Mouse (Mus musculus) liver, embryonic 14.5 days (tissue): ENCODE results near the gene Clpb. TPM values are rescaled to one million over a fixed set of nuclear protein-coding genes. Genes with fewer than 3 reads are reported as not detected.

Source experiments
- ATAC-seq: fragments of 200-750 bp; cut with Nextera tagmentation; 2 replicates; pipeline ENCODE4 v1.8.0; 2017; ENCODE audit warnings: moderate number of reproducible peaks, mild to moderate bottlenecking, moderate library complexity; ENCODE audit not compliant: insufficient read depth
- DNase-seq, 3 experiments: peaks; one replicate each; pipeline ENCODE4 v3.0.0-alpha.2; 2012 to 2013; ENCODE audit warnings: low read depth in 3 of 3, low spot score in 3 of 3
- H3K27ac ChIP-seq: fragments of 300-500 bp; sonication (generic); 2 replicates; pipeline ENCODE4 v1.5.1; 2014; ENCODE audit warnings: moderate library complexity, mild to moderate bottlenecking, control low read depth, inconsistent platforms
- H3K27me3 ChIP-seq: fragments of 300-500 bp; sonication (generic); 2 replicates; pipeline ENCODE4 v1.6.1; 2014; ENCODE audit warnings: mild to moderate bottlenecking, low read length, moderate library complexity; ENCODE audit not compliant: control insufficient read depth, insufficient read depth
- H3K36me3 ChIP-seq: fragments of 300-500 bp; sonication (generic); replicated peaks from 2 replicates; pipeline ENCODE4 v1.6.1; 2014; ENCODE audit warnings: low read depth; ENCODE audit not compliant: control insufficient read depth, insufficient read depth
- H3K4me1 ChIP-seq, 2 experiments: fragments of 200-500 bp in 1 of 2; fragments of 300-500 bp in 1 of 2; sonication (generic) in 1 of 2; replicated peaks; 2 replicates each; pipeline ENCODE4 v1.6.1; 2012 to 2014; ENCODE audit warnings: antibody characterized with exemption in 1 of 2, inconsistent platforms in 1 of 2, low read length in 1 of 2; ENCODE audit not compliant: control insufficient read depth in 2 of 2, insufficient read depth in 2 of 2
- H3K4me2 ChIP-seq: fragments of 300-500 bp; sonication (generic); 2 replicates; pipeline ENCODE4 v1.6.1; 2014; ENCODE audit warnings: low read depth, mild to moderate bottlenecking, control low read depth, moderate library complexity
- H3K4me3 ChIP-seq, 2 experiments: fragments of 200-500 bp in 1 of 2; fragments of 300-500 bp in 1 of 2; sonication (generic) in 1 of 2; 2 replicates each; pipeline ENCODE4 v1.5.1; 2012 to 2014; ENCODE audit warnings: low read depth in 2 of 2, low read length in 2 of 2, mild to moderate bottlenecking in 2 of 2, control low read depth in 1 of 2, inconsistent platforms in 1 of 2, moderate library complexity in 1 of 2; ENCODE audit not compliant: insufficient read depth in 1 of 2
- H3K9ac ChIP-seq: fragments of 300-500 bp; sonication (generic); replicated peaks from 2 replicates; pipeline ENCODE4 v1.6.1; 2014; ENCODE audit warnings: mild to moderate bottlenecking, control low read depth, moderate library complexity
- H3K9me3 ChIP-seq: fragments of 300-500 bp; sonication (generic); 2 replicates; pipeline ENCODE4 v1.6.1; 2016; ENCODE audit warnings: low read length, mixed read lengths; ENCODE audit not compliant: control insufficient read depth
- CTCF ChIP-seq: IDR thresholded peaks from 2 replicates; pipeline ENCODE4 v1.5.1; 2016; ENCODE audit warnings: antibody characterized with exemption, low read depth, control low read depth
- EP300 ChIP-seq: IDR thresholded peaks from 2 replicates; pipeline ENCODE4 v1.6.1; 2016; ENCODE audit warnings: antibody characterized with exemption, low read depth
- WGBS: fragments of 180-500 bp; shearing (Covaris S2); extraction: QIAGEN DNeasy Blood & Tissue Kit; methylation state at CpG from one replicate; pipeline ENCODE4 v1.1.7; 2014; ENCODE audit not compliant: insufficient replicate concordance; 5-methylcytosine and 5-hydroxymethylcytosine counted together
- polyA plus RNA-seq, 2 experiments: library from polyadenylated mRNA; depleted of rRNA in 1 of 2; stranded (reverse) in 1 of 2; unstranded in 1 of 2; fragments of >200 nt; fragmentation: Nextera tagmentation in 1 of 2; extraction: Ambion mirVana in 1 of 2; gene quantifications; 2 replicates each; pipeline versions ENCODE4 v1.2.1 to v1.2.3; 2012 to 2014

The Clpb gene
- polyA plus RNA-seq, 2 experiments: 8.3 to 18.7 TPM

- Histone ChIP-seq H3K27me3 (no peaks in the 10 kb centered on the region), H3K9ac (no peak overlapping the region), H3K27ac (no peak overlapping the region), H3K9me3 (no peaks in the 10 kb centered on the region), H3K36me3 (no peaks in the 10 kb centered on the region), H3K4me2 (no peak overlapping the region), H3K4me1 (no peaks in the 10 kb centered on the region), H3K4me3 (no peak overlapping the region)
- WGBS: 80% methylated on average over 9 of the region's 9 CpGs
- no peak for DNase-seq
- TF ChIP-seq EP300 (no peak), CTCF (no peak)
- no peak for ATAC-seq
These were observed 50.5 kb downstream of the Clpb start for GRCm38 (mm10) chr7:101713828-101714400.

DNA sequence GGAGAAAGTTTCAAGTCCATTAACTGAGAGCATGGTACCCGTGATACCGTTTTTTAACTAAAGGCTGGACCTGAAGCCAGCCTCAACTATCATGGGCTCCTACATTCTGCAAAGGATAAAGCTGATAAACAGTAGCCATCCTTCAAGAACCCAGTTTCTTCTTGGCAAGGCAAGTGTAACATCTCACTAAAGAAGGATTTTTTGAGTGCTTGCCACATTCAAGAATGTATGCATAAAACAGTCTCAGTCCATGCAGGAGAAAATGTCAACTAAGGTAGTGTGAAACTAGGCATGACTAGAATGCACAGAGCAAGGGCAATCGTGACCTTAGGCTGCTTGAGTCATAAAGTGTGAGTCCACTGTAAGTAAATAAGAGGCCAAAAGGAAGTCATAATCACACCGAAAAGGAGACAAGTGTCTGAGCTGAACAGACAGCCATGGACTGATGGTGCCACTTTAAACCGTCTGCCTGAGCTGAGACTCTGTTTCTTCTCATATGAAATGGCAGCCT is 51.7 kb downstream of the Clpb start:
- H3K9ac ChIP-seq: no peak overlapping the region
- no peak for DNase-seq
- H3K4me2 ChIP-seq: no peak overlapping the region
- no peaks in the 10 kb centered on the region for H3K4me1 ChIP-seq
- ATAC-seq: no peak
- no peak overlapping the region for H3K27ac ChIP-seq
- no peak overlapping the region for H3K4me3 ChIP-seq
- no peaks in the 10 kb centered on the region for H3K27me3 ChIP-seq
- 67% methylated on average over 5 of the region's 5 CpGs for WGBS
- no peaks in the 10 kb centered on the region for H3K36me3 ChIP-seq
- no peak for TF ChIP-seq CTCF
- no peak for TF ChIP-seq EP300
- H3K9me3 ChIP-seq: no peaks in the 10 kb centered on the region

GRCm38 (mm10) chr7:101720356-101720755 is 56.9 kb downstream of the Clpb start:
- H3K4me2 ChIP-seq: no peak overlapping the region
- no peaks in the 10 kb centered on the region for H3K9me3 ChIP-seq
- H3K27ac ChIP-seq: no peak overlapping the region
- H3K4me1 ChIP-seq: no peaks in the 10 kb centered on the region
- H3K27me3 ChIP-seq: no peaks in the 10 kb centered on the region
- H3K36me3 ChIP-seq: no peaks in the 10 kb centered on the region
- no peak overlapping the region for H3K4me3 ChIP-seq
- no peak for DNase-seq
- H3K9ac ChIP-seq: no peak overlapping the region
- 72% methylated on average over 3 of the region's 3 CpGs for WGBS
- TF ChIP-seq CTCF (no peak), EP300 (no peak)
- ATAC-seq: no peak

GRCm38 (mm10) chr7:101725081-101725480 is 61.6 kb downstream of the Clpb start:
- ATAC-seq (no peak), DNase-seq (peak in 1 of 3 experiments; percentile 6)
- Histone ChIP-seq H3K27me3 (no peaks in the 10 kb centered on the region), H3K4me1 (no peaks in the 10 kb centered on the region), H3K4me3 (no peak overlapping the region), H3K9ac (no peak overlapping the region), H3K4me2 (no peak overlapping the region), H3K9me3 (no peaks in the 10 kb centered on the region), H3K36me3 (no peaks in the 10 kb centered on the region), H3K27ac (no peak overlapping the region)
- no peak for TF ChIP-seq EP300
- peak; percentile 64 for TF ChIP-seq CTCF
- 71% methylated on average over 4 of the region's 4 CpGs for WGBS

DNA sequence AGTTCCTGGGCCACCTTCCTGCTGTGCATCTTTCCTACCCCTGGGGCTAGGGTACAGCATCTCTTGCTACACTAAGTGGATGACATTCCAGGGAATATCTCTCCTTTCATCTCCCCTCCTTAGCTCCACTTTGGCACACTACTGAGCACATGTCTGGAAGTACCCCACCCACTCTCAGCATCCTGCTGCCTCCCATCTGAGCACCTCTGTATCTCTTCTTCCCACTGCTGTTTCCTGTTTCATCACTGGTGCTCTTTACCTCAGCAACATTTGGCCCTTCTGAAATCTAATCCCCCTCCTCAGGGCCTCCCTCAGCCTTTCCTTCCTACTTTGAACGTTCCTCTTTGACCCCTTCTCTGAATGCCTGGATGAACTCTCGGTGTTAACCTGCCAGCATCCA is 63.5 kb downstream of the Clpb start:
- H3K9me3 ChIP-seq: no peaks in the 10 kb centered on the region
- H3K27ac ChIP-seq: no peak overlapping the region
- no peak overlapping the region for H3K9ac ChIP-seq
- 50% methylated on average over 2 of the region's 2 CpGs for WGBS
- ATAC-seq: no peak
- no peaks in the 10 kb centered on the region for H3K4me1 ChIP-seq
- H3K27me3 ChIP-seq: no peaks in the 10 kb centered on the region
- H3K36me3 ChIP-seq: no peaks in the 10 kb centered on the region
- TF ChIP-seq EP300 (no peak), CTCF (no peak)
- no peak for DNase-seq
- no peak overlapping the region for H3K4me3 ChIP-seq
- no peak overlapping the region for H3K4me2 ChIP-seq
